Mouse (Mus musculus): Measurements from ENCODE around the gene H2-Aa.

Gene H2-Aa

DNA sequence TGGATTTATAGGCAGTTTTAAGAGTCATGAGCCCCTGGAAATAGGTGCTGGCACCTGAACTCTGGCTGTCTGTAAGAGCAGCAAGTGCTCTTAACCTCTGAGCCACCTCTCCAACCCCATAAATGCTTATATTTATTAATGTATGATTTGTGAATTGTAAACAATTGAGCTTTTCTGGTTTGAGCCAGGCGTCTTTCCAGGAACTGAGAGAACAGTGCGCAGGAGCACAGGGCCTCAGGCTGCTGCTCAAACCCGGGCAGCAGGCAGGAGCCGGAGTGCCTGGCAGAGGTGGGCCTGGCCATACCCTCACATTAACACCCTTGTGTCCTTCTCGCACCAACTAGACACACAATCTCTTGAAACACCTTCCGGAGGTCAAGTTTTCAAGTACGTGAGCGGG lies 12.4 kb upstream of the H2-Aa start:
- DNase-seq (ENCODE audit: low spot score in 2 of 2) = no peak

DNA sequence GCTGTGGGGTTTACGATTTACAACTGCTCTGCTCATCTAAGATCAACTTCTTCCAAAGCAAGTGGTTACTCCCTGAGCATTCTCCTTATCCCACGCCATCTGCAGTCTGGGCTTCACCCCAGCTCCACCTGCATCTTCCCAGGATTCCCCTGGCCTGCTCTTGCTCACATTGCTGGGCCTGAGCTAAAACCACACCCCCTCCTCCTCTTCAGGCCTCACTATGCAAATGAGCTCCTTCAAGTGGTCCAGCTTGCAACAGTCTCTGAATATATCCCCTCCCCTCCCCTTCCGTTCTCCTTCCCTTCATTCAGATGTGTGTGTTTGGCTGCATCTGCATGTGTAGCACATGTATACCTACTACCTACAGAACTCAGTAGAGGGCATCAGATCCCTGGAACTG lies 11.7 kb upstream of the H2-Aa start:
- no peak for DNase-seq (ENCODE audit: low spot score in 2 of 2)

DNA sequence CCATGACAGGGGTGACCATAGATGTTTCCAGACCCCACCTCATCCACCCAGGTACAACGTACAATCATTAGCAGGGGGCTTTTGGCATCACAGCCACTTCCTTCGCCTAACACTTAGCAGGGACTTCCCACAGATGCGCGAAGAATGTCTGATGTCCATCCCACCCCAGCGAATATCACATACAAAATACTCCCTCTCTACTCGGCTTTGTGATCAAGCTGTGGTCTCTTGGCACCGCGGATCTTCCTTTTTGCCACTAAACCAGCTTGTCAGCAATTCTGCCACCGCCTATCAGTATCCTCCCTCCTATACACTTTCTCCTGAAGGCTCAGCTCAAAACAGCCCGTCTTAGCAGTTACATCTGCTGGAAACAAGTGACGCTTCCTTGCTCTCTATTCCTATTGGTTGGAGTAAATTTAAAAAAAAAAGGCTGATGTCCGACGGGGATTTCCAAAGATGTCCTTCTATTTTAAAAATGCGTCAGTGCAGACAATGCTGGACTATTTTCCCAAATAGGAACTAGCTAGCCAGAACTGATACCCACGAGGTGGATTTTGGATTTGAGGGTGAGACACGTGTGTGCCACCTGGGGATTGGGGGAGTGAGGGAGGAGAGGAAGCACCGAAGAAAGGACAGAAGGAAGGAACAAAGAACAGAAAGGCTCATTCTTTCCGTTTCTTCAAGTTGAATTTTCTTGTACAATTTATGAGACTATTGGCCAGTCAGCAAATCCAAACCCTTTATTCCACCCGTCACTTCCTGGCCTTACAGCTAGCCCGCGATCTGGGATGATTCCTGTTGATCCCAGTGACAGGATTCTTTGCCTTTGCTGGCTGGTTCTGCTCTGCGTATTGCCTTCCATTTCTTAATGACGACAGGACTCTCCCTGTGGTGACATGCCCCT lies 8.5 kb upstream of the H2-Aa start:
- peak in 1 of 2 experiments; percentile 61 for DNase-seq (ENCODE audit: low spot score in 2 of 2)

DNA sequence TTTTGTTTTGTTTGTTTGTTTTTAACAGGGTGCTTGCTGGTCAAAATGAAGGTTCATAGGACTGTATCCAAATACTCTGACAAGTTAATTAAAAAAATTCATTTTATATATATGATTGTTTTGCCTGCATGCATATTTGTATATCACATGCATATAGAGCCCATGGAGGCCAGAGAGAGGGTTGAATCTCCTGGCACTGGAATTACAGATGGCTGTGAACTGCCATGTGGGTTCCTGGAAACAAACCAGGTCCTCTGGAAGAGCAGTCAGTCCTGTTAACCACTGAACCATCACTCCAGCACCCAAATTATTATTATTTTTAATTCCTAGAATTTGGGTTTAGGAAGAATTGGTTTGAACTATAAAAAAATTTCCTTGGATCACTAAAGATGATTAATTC lies 7.7 kb upstream of the H2-Aa start:
- DNase-seq (ENCODE audit: low spot score in 2 of 2) = no peak

DNA sequence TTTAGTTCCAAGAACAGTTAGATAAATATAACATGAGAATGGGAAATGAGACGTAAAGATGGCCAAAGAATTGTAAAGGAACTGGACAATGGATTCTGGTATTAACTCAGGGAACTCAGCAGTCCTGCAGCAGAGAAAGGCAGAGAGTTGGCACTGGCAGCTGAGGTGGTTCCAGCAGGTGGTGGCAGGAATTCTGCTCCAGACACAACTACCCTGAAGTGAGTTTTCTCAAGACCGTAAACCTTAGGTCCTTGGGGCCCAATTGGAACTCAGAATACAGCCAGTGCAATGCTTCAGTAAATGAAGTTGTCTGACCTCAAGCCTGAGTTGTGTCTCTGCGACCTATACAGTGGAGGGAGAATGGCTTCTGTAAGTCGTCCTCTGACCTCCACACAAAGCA lies 6.6 kb upstream of the H2-Aa start:
- DNase-seq (ENCODE audit: low spot score in 2 of 2) = no peak

DNA sequence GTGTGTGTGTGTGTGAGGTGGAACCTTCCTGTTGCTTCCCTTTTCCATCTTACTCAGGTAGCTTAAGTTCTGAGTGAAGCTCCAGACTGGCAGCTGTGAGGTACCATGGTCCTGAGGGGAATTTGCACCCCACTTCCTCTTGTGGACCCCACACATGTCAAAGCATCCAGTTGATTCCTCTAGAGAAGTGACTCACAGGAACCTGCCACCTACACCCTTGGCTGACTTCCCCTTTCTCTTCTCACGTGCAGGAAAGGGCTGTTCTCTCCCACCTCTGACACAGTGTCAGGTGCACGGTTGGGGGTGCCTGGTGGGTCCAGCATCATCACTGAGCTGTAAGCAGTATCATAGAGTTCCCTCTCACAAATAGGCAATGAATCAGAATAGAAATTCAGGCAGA lies 5.9 kb upstream of the H2-Aa start:
- DNase-seq (ENCODE audit: low spot score in 2 of 2) = no peak

DNA sequence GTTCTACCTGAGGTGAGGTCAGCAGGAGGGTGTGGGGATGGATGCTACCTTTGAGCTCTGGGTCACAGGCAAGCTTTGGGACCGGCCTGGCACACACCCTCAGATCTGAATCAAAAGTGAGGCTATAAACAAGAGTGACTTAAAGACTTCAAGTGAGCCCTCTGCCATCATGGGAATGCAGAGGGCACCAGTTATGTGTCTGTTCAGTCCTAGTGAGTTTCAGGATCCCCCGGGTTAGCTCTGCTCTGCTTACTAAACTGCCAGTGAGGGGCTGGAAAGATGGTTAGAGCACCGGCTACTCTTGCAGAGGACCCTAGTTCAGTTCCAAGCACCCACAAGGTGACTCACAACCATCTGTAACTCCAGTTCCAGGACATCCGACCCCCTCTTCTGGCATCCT lies 4.9 kb upstream of the H2-Aa start:
- DNase-seq (ENCODE audit: low spot score in 2 of 2) = no peak

DNA sequence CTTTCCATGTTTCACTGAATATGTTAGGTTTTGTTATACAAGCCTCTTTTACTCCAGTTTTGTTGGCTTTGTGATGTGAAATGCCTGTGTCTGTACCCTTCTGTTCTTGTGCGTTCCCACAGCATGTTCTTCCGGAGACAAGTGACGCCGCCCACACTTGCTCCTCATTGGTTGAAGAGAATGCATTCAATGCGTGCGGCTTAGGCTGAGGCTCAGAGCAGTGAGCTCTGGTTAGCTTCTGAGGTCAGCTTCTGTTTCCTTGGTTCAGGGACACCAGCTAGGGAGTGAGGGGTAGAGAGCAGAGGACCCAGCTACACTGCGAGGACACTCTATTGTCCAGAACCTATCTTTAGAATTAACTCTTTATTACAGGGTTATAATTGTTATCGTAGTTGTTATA lies 4.0 kb upstream of the H2-Aa start:
- DNase-seq (ENCODE audit: low spot score in 2 of 2) = peak; percentile 60 to 76

DNA sequence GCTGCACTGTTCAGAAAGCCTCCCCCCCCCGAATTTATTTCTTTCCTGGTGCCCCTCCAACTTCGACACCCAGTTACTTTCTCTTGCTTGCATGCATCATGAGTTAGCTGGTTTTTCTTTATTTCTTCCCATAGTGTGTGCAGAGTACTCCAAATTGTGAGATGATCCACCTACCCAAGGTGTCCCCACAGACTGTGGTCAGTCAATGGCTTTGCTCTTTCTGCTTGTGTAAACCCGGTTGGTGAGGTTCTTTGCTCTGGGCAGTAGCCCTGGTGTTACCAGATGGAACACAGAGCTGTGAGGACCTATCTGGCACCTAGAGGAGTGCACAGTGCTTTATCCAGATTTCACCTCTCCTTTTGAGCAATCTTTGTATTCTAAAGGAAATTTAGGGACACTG lies 508 bp upstream of the H2-Aa start:
- DNase-seq (ENCODE audit: low spot score in 2 of 2) = no peak

DNA sequence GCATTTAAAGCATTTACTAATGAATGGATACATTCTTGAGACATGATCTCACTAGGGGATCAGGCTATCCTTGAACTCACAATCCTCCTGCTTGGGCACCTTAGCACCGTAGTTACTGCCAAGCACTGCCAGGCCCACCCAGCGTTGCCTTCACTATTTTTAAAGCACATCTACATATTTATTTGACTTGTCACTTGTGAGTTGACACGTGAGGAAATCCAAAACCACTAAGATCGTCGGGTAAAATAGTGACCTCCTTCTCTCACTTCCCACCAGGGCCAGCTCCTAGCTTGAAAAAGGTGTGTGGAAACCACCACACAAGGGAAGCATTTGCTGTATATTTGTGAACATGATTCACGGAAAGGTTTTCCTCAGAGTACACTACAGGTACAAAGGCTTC lies 624 bp downstream of the H2-Aa start:
- no peak for DNase-seq (ENCODE audit: low spot score in 2 of 2)

DNA sequence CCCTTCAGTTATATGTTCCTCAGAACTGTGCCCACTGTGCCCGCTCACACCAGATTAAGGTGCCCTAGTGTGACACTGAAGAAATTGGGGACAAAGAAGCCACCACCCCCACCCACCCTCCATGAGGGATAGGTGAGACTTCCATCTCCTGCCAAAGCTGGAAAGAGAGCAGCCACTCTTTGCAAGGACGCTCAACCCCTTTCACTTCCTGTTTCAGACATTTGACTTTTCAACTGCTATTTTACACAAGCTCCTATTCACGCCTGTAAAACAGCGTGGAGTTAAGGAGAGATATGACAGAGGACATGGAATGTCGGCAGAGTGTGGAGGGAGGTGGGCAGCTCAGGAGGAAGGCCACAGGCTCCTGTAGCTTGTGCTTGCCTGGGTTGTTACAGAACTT lies 1.1 kb downstream of the H2-Aa start:
- no peak for DNase-seq (ENCODE audit: low spot score in 2 of 2)

DNA sequence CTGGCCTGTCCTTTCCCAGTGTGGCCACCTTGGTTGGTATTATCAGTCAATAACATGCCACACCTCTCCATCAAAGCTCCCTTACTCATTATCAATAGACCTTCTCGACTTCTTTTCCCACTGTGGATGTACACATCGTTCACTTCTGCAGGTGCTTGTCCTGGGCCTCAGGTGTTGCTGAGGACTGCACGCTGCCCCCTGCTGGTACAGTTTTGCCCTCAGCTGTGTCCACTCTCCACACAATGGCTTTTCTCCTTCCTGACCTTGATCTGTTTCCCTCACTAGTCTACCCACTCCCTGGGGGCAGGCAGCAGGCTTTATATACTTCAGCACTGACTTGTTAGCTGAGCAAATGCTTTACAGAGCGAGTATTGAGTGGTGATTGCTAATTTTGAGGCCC lies 1.8 kb downstream of the H2-Aa start:
- DNase-seq (ENCODE audit: low spot score in 2 of 2) = peak in 1 of 2 experiments; percentile 59

DNA sequence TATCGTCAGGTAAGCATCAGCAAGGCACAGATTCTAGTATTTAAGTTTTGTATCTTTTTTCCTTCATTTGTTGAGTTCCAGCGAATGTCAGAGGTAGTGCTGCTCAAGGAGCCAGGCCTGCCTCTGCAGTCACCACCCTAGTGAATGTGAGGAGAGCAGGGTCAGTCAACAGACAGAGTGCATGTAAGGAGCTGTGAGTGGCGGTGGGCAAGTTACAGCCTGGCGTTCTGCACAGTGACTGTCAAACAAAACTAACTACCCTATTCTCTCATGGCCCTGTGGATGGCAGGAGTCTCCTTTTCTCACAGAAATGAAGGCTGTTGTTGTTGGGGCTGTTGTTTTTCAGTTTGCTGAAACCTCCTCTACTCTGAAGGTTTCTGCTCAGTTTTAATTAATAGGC lies 2.3 kb downstream of the H2-Aa start:
- DNase-seq (ENCODE audit: low spot score in 2 of 2) = no peak

DNA sequence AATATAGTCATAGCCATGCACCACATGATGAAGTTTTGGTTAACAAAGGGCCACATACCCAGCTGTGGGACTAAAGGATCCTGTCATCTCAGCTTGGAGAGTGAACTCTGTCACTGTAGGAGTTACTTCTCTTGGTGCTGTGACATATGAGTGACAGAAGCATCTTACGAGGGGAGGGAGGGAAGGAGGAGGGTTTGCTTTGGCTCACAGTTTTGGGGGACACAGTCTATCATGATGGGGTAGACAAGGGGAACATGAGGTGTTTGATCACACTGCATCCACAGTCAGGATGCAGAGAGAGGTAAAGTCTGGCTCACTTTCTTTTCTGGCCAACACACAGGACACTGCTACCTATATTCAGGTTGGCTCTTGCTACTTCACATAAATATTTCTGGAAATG lies 5.8 kb downstream of the H2-Aa start:
- no peak for DNase-seq (ENCODE audit: low spot score in 2 of 2)

DNA sequence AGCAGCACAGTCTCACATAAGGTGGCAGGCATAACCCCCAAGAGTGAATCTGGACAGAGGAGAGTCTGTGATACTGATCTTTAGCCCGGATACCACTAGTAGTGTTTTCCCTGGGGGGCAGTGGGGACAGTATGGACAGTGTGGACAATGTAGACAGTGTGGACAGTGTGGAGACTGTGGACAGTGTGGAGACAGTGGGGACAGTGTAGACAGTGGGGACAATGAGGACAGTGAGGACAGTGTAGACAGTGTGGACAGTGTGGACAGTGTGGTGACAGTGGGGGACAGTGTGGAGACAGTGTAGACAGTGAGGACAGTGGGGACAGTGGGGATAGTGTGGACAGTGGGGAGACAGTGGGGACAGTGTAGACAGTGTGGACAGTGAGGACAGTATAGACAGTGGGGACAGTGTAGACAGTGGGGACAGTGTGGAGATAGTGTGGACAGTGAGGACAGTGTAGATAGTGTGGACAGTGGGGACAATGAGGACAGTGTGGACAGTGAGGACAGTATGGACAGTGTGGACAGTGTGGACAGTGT lies 7.1 kb downstream of the H2-Aa start:
- no peak for DNase-seq (ENCODE audit: low spot score in 2 of 2)

DNA sequence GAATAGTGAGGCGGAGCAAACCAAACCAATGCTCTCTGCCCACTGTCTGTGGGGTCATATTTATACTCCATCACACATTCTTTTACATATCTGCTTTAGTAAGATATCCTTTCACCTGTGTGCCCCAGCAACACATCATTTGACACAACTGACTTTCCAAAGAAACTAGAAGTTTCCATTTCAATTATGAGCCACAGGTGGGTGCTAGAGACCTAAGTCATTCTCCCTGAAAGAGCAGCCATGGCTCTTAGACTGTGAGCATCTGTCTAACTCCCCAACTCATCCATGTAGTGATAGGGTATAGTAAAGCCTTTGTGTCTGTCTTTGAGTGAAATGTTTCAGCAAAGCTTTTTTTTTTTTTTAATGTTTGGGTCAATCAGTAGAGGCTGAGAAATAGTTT lies 15.5 kb downstream of the H2-Aa start:
- no peak for DNase-seq (ENCODE audit: low spot score in 2 of 2)

DNA sequence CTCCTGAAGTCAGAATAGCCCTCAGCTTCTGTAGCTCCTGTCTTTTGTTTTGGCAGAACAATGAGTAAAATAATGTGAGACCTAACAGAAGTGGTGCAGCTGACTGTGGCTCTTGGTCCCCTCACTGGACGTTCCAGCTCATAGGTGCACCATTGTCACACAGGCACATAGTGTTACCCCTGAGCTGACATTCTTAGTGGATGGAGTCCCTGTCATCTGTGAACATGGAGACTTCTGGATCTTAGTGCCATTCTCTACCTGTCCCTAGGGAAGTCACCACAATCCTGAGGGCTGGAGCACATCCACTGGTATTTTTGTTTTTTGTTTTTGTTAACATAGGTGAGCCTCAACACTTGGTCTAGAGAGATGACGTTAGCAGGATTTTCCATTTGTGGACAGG lies 16.7 kb downstream of the H2-Aa start:
- no peak for DNase-seq (ENCODE audit: low spot score in 2 of 2)

DNA sequence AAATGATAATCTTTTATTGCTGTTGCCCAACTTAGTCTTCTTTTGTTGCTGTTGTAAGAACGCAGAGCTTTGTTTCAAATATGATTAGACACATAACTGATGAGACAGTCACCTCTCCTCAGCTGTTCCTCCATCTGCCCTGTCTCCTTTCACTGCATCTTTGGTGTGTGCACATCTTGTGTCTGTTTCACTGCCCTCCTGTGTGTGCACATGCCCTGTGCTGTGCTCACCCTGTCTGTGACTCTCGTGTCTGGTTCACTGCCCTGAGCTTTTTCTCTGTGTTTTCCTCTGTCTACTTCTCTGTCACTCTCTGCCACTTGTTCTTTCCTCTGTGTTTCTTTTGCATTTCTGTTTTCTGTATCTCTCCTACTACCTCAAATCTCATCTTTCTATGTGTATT lies 17.4 kb downstream of the H2-Aa start:
- DNase-seq (ENCODE audit: low spot score in 2 of 2) = no peak

DNA sequence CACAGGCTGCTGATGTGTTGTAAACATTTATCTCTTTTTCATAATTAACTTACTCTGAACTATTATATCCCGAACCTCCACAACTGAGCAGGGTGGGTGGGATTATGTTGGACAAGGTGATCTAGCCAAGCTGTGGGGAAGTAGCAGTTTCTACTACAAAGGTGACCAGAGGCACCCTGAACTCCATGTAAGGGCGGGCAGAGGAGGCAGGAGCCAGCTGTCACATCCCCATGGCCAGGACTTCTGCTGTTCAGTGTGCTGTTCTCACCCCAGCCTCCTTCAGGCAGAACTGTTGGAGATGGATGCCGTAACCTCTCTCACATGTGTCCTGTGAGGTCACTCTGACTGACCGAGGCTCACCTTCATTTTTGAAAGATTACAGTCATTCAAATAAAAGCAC lies 17.8 kb downstream of the H2-Aa start:
- DNase-seq (ENCODE audit: low spot score in 2 of 2) = no peak

DNA sequence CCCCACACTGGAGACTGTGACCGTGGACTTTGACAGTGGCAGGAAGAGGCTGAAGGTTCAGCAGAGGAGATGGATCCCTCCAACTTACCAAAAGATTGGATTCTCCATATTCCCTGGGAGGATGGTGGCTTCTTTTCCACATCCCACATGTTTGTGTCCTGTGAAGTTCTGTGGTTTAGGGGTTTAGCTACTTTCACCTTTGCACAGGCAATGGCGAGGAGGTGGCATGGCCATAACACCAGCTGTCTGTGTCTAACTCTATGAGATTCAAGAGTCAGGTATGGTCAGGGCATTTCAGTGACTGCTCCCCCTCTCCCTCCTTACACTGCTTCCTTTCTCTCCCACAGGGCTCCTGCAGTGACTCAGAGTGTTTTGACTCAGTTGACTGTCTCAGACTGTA lies 18.9 kb downstream of the H2-Aa start:
- no peak for DNase-seq (ENCODE audit: low spot score in 2 of 2)

DNA sequence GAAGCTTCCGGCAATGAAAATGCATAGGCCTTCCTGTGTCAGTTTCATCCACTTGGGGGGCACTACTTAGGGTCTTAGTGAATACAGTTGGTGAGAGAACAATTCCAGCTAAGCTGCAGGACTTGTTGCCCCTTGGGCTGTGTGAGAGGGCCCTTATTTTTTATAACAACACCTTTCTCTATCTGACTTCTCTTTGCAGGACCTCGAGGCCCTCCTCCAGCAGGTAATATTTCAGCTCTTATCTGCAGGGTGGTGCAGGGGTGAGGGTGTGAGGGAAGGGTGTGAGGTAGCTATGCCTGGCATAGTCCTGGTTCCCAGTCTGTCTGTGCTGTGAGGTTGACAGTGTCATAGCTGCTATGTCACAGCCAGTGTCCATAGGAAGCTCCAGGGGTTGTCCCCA lies 19.4 kb downstream of the H2-Aa start:
- no peak for DNase-seq (ENCODE audit: low spot score in 2 of 2)

DNA sequence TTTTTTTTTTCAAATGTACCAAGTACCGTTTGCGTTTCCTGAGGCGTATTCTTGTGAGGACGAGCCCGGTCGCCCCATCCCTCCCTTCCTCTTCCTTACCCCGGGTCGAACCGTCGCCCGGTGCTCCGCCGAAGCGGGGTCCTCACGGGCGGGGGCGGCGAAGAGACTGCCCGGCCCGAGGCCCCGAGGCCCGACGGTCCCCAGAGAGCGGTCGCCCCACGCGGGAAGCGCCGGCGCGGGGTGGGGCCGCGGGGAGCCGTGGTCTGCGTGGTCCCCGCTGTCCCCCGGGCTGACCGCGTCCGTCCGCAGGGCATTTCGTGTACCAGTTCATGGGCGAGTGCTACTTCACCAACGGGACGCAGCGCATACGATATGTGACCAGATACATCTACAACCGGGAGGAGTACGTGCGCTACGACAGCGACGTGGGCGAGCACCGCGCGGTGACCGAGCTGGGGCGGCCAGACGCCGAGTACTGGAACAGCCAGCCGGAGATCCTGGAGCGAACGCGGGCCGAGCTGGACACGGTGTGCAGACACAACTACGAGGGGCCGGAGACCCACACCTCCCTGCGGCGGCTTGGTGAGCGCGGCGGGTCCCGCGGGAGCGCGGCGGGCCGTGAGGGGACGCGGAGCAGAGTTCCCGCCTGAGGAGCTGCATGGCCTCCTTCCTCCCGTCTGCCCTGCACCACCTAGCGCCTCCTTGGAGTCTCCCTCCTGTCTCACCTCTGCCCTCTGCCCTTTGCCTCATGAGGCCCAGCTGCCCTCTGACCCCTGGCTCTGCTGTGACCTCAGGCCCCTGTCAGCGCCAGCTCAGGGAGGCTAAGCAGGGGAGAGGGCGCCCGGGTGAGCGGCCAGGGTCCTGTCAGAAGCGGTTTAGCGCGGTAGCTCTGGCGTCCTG lies 22.9 kb downstream of the H2-Aa start:
- no peak for DNase-seq (ENCODE audit: low spot score in 2 of 2)

All from thymus, postnatal 10 days (tissue).